Mouse (Mus musculus) midbrain, postnatal 0 days (tissue): ENCODE data around the gene Cdh10. TPM values are rescaled to one million over a fixed set of nuclear protein-coding genes. Genes with fewer than 3 reads are reported as not detected.

Experiments used
- ATAC-seq: fragments of 200-750 bp; cut with Nextera tagmentation; 2 replicates; pipeline ENCODE4 v1.8.0; 2017; ENCODE audit warnings: moderate number of reproducible peaks, mild to moderate bottlenecking, moderate TSS enrichment, moderate library complexity; ENCODE audit not compliant: low FRiP score
- DNase-seq: peaks from one replicate; pipeline ENCODE4 v3.0.0-alpha.2; 2015; ENCODE audit warnings: low spot score
- H3K27ac ChIP-seq: fragments of 300-500 bp; sonication (generic); 2 replicates; pipeline ENCODE4 v1.5.1; 2014; ENCODE audit warnings: low read depth, mild to moderate bottlenecking, low read length, mixed read lengths
- H3K27me3 ChIP-seq: fragments of 300-500 bp; sonication (generic); 2 replicates; pipeline ENCODE4 v1.6.1; 2014; ENCODE audit warnings: low read length, control low read depth, mixed read lengths; ENCODE audit not compliant: insufficient read depth
- H3K36me3 ChIP-seq: fragments of 300-500 bp; sonication (generic); 2 replicates; pipeline ENCODE4 v1.6.1; 2014; ENCODE audit warnings: low read length, control low read depth, mixed read lengths; ENCODE audit not compliant: insufficient read depth
- H3K4me1 ChIP-seq: fragments of 300-500 bp; sonication (generic); 2 replicates; pipeline ENCODE4 v1.6.1; 2014; ENCODE audit warnings: mild to moderate bottlenecking, control low read depth, antibody characterized with exemption, low read length, mixed read lengths; ENCODE audit not compliant: insufficient read depth
- H3K4me2 ChIP-seq: fragments of 300-500 bp; sonication (generic); 2 replicates; pipeline ENCODE4 v1.6.1; 2014; ENCODE audit warnings: low read depth, mild to moderate bottlenecking, low read length, mixed read lengths; ENCODE audit not compliant: poor library complexity, severe bottlenecking
- H3K4me3 ChIP-seq: fragments of 300-500 bp; sonication (generic); 2 replicates; pipeline ENCODE4 v1.5.1; 2014; ENCODE audit warnings: low read depth, mild to moderate bottlenecking, low read length, moderate library complexity
- H3K9ac ChIP-seq: fragments of 300-500 bp; sonication (generic); replicated peaks from 2 replicates; pipeline ENCODE4 v1.6.1; 2014; ENCODE audit warnings: mild to moderate bottlenecking, low read length, moderate library complexity, mixed read lengths; ENCODE audit not compliant: poor library complexity, severe bottlenecking
- H3K9me3 ChIP-seq: fragments of 300-500 bp; sonication (generic); 2 replicates; pipeline ENCODE4 v1.6.1; 2016; ENCODE audit warnings: low read length, control low read depth
- CTCF ChIP-seq: IDR thresholded peaks from 2 replicates; pipeline ENCODE4 v1.5.1; 2016; ENCODE audit warnings: antibody characterized with exemption, mild to moderate bottlenecking
- WGBS: fragments of 180-500 bp; shearing (Covaris S2); extraction: QIAGEN DNeasy Blood & Tissue Kit; methylation state at CpG from one replicate; pipeline ENCODE4 v1.1.7; 2014; 5-methylcytosine and 5-hydroxymethylcytosine counted together
- polyA plus RNA-seq: library from polyadenylated mRNA; unstranded; fragments of >200 nt; fragmentation: Nextera tagmentation; extraction: Ambion mirVana; gene quantifications from 2 replicates; pipeline ENCODE4 v1.2.1, GENCODE M21; 2015
- total RNA-seq: library from RNA; depleted of rRNA; stranded (reverse); fragments of >200 nt; gene quantifications from 2 replicates; pipeline ENCODE4 v1.2.3, GENCODE M21; 2014

Cdh10 gene
- total and polyA plus RNA-seq, 2 experiments from 2014 or later, result 24.4 to 44.9 TPM

GRCm38 (mm10) chr15:18910612-18911011, 91.9 kb downstream of the Cdh10 start:
- ATAC-seq (no peak), DNase-seq (no peak)
- no peak overlapping the region for H3K9ac ChIP-seq
- WGBS, result 94% methylated on average over 4 of the region's 4 CpGs
- no peak for TF ChIP-seq CTCF
- no peak overlapping the region for H3K27ac ChIP-seq
- H3K27me3 ChIP-seq, result no peaks in the 10 kb centered on the region
- H3K9me3 ChIP-seq, result no peaks in the 10 kb centered on the region
- no peak overlapping the region for H3K4me2 ChIP-seq
- H3K4me3 ChIP-seq, result no peak overlapping the region
- H3K4me1 ChIP-seq, result no peaks in the 10 kb centered on the region
- no peaks in the 10 kb centered on the region for H3K36me3 ChIP-seq

GRCm38 (mm10) chr15:18925392-18926117, 106.8 kb downstream of the Cdh10 start:
- H3K4me1 ChIP-seq, result no peaks in the 10 kb centered on the region
- H3K9me3 ChIP-seq, result no peaks in the 10 kb centered on the region
- no peaks in the 10 kb centered on the region for H3K27me3 ChIP-seq
- H3K9ac ChIP-seq, result no peak overlapping the region
- no peak overlapping the region for H3K4me2 ChIP-seq
- ATAC-seq (no peak), DNase-seq (peak; percentile 8)
- H3K36me3 ChIP-seq, result no peaks in the 10 kb centered on the region
- TF ChIP-seq CTCF, result no peak
- H3K4me3 ChIP-seq, result no peak overlapping the region
- 95% methylated on average over 1 of the region's 1 CpGs for WGBS
- H3K27ac ChIP-seq, result no peak overlapping the region

GRCm38 (mm10) chr15:18926964-18927363, 108.2 kb downstream of the Cdh10 start:
- Histone ChIP-seq H3K27ac (no peak overlapping the region), H3K36me3 (no peaks in the 10 kb centered on the region), H3K4me3 (no peak overlapping the region), H3K9me3 (no peaks in the 10 kb centered on the region), H3K4me1 (no peaks in the 10 kb centered on the region), H3K27me3 (no peaks in the 10 kb centered on the region), H3K9ac (no peak overlapping the region), H3K4me2 (no peak overlapping the region)
- WGBS, result 86% methylated on average over 2 of the region's 2 CpGs
- no peak for TF ChIP-seq CTCF
- no peak for ATAC-seq
- no peak for DNase-seq

- no peak for DNase-seq
- Histone ChIP-seq H3K9ac (no peak overlapping the region), H3K27me3 (no peaks in the 10 kb centered on the region), H3K9me3 (no peaks in the 10 kb centered on the region), H3K4me2 (no peak overlapping the region), H3K36me3 (no peaks in the 10 kb centered on the region), H3K4me3 (no peak overlapping the region), H3K27ac (no peak overlapping the region), H3K4me1 (no peaks in the 10 kb centered on the region)
- WGBS, result 87% methylated on average over 3 of the region's 3 CpGs
- TF ChIP-seq CTCF, result no peak
- no peak for ATAC-seq
These were observed 133.5 kb downstream of the Cdh10 start for GRCm38 (mm10) chr15:18952266-18952665.

- WGBS, result 49% methylated on average over 5 of the region's 5 CpGs
- no peak overlapping the region for H3K27ac ChIP-seq
- DNase-seq, result peak; percentile 27
- H3K4me3 ChIP-seq, result no peak overlapping the region
- no peak for TF ChIP-seq CTCF
- no peaks in the 10 kb centered on the region for H3K36me3 ChIP-seq
- ATAC-seq, result no peak
- no peak overlapping the region for H3K9ac ChIP-seq
- H3K27me3 ChIP-seq, result no peaks in the 10 kb centered on the region
- no peaks in the 10 kb centered on the region for H3K9me3 ChIP-seq
- H3K4me2 ChIP-seq, result no peak overlapping the region
- no peaks in the 10 kb centered on the region for H3K4me1 ChIP-seq
These were observed 156.3 kb downstream of the Cdh10 start for GRCm38 (mm10) chr15:18975041-18975440.

- H3K4me1 ChIP-seq, result no peaks in the 10 kb centered on the region
- H3K27ac ChIP-seq, result no peak overlapping the region
- no peak overlapping the region for H3K4me3 ChIP-seq
- ATAC-seq, result no peak
- no peaks in the 10 kb centered on the region for H3K9me3 ChIP-seq
- H3K9ac ChIP-seq, result no peak overlapping the region
- 79% methylated on average over 3 of the region's 3 CpGs for WGBS
- no peak overlapping the region for H3K4me2 ChIP-seq
- no peaks in the 10 kb centered on the region for H3K27me3 ChIP-seq
- no peak for DNase-seq
- TF ChIP-seq CTCF, result no peak
- no peaks in the 10 kb centered on the region for H3K36me3 ChIP-seq
These were observed 166.1 kb downstream of the Cdh10 start for GRCm38 (mm10) chr15:18984891-18985290.
